Mouse (Mus musculus): ENCODE data around the gene Rfx5. TPM values are rescaled to one million over a fixed set of nuclear protein-coding genes. Genes with fewer than 3 reads are reported as not detected.
A peak's percentile ranks its signal among the peaks of the same experiment; 100 is the strongest.
"Not testable (repeated sequence)": the region's sequence is repeated elsewhere in the genome, so short reads cannot be mapped to it uniquely, and the experiment has no call there.

Rfx5 gene
- polyA plus RNA-seq, 1 experiment, result 30.1 TPM

DNA sequence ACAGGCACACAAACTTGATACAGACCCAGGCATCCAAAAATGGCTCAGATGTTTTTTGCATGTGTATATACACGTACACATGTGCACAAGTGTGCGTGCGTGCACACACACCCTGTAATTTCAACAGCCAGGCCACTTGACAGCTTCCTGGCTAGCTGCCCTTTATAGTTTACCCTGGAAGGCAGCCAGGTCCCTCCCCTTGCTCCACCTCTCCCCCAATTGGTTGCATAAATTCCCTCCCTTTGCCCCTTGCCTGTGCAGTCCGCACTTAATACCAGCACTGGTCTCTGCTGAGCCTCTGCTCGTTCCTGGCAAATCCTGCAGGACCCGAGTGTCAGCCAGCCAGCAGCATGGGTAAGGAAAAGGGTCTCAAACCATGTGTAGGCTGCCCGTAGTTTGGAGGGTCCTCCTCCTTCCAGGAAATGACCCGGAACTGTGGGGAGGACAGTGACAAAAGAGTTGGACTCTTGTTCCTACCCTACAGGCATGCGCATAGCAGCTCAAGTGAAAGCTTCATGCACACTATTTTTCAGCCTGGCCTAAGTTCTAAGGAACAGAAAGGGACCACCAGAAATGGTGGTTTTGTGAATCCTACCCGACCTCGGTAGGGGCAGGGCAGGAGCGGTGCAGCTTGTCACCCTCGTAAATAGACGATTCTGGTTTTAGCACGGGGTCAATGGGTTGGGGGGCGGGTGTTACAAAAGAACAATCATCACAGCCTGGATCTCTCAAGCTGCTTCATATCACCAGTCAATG, 20.9 kb upstream of the Rfx5 start, which contains the start of gene Selenbp1:
Selenbp1 (plus strand) TSS at position 248 of the 756 bp plus-strand sequence.
- no peaks in the 10 kb centered on the region for H3K4me1 ChIP-seq (ENCODE audit: control insufficient read depth, insufficient read depth, low read length)
- peak within 1 kb of the TSS; percentile 40 for H3K4me3 ChIP-seq (replicated peaks; ENCODE audit: insufficient read depth, low read depth, low read length)
- peak; percentile 42 for DNase-seq
- no peak within 1 kb of the TSS for H3K27ac ChIP-seq (ENCODE audit: insufficient read depth, low read length)
- TF ChIP-seq POLR2A (IDR thresholded peaks at IDR 0.05; ENCODE audit: borderline replicate concordance, insufficient read depth, low read length) (0 out of 2 replicates have a peak, but pooled peaks have one; percentile 25), CTCF (IDR thresholded peaks at IDR 0.05; ENCODE audit: borderline replicate concordance, insufficient read depth, low read depth, low read length) (no peak)
- no peaks in the 10 kb centered on the region for H3K27me3 ChIP-seq (ENCODE audit: control insufficient read depth, insufficient read depth, low read length)
- 17% methylated on average over 16 of the region's 16 CpGs for WGBS

DNA sequence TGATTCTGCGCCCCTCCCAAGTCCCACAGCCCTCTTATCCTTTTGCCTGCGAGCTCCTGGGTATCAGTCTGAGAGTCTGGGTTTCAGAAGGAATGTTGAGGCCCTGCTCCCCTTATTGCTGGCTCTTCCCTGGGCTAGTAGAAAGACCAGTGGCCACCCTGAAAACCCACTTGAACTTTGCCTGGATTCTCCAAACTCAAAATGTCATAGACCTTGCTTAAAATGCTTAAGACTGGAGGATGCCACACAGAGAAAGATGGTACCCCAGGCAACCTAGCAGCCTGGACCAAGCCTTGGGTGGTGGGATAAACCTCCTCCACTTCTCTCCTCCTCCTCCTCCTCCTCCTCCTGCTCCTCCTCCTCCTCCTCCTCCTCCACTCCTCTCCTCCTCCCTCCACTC, 20.3 kb upstream of the Rfx5 start:
- not testable (repeated sequence) for H3K4me1 ChIP-seq (ENCODE audit: control insufficient read depth, insufficient read depth, low read length); H3K4me3 ChIP-seq (replicated peaks; ENCODE audit: insufficient read depth, low read depth, low read length); DNase-seq; H3K27ac ChIP-seq (ENCODE audit: insufficient read depth, low read length); H3K27me3 ChIP-seq (ENCODE audit: control insufficient read depth, insufficient read depth, low read length)
- no CpG with 5 or more reads among the region's 2 CpGs for WGBS

DNA sequence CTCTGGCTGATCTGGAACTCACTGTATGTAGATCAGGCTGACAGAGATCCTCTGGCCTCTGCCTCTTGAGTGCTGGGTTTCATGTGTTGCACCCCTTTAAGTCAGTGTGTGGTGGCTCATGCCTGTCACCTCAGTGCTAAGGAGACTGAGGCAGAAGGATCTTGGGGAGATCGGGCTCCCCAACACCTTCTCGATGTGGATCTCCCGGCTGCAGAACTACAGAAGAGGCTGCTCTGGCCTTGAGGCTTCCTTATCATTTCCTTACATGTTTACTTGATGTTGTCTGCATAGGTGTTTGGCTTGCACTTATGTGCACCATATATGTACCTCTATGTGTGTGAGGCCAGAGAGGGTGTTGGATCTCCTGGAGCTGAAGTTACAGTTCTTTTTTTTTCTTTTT, 19.3 kb upstream of the Rfx5 start:
- DNase-seq; H3K4me1 ChIP-seq (ENCODE audit: control insufficient read depth, insufficient read depth, low read length); H3K4me3 ChIP-seq (replicated peaks; ENCODE audit: insufficient read depth, low read depth, low read length); H3K27ac ChIP-seq (ENCODE audit: insufficient read depth, low read length); H3K27me3 ChIP-seq (ENCODE audit: control insufficient read depth, insufficient read depth, low read length): not testable (repeated sequence)
- 96% methylated on average over 3 of the region's 3 CpGs for WGBS

DNA sequence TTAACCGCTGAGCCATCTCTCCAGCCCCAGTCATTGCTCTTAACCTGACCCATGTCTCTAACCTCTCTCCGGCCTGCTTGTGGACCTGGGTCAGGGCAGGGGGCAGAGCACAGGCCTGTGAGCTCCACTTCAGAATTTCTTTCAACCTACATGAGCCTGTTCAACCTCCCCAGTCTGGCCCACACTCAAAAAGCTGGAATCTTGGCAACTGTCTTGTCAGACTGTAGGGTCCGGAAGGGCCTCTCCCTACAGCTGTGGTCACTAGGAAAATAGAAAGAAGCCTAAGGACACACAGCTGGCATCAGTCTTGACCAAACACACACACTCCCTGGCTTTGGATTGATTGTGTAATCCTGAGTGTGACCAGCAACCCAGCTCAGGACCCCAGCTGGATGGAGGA, 18.5 kb upstream of the Rfx5 start:
- not testable (repeated sequence) for DNase-seq; H3K4me1 ChIP-seq (ENCODE audit: control insufficient read depth, insufficient read depth, low read length); H3K4me3 ChIP-seq (replicated peaks; ENCODE audit: insufficient read depth, low read depth, low read length); H3K27me3 ChIP-seq (ENCODE audit: control insufficient read depth, insufficient read depth, low read length); H3K27ac ChIP-seq (ENCODE audit: insufficient read depth, low read length)
- 84% methylated on average over 3 of the region's 3 CpGs for WGBS

DNA sequence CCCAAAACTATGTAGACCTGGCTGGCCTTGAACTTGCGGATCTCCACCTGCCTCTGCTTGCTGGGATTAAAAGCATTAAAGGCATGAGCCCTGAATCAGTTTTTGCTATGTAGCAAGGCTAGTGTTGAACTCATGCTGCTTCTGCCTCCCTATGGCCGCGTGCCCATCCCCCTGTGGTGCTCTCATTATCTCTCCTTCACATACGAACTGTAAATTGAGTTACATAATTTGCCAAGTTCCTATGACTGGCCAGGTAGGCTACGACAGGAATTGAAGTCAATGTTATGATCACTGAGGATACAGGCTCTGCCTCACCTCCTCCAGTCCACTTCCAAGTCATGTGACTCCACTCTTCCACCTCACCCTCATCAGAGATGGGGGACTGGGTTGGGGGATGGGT, 17.7 kb upstream of the Rfx5 start:
- H3K4me3 ChIP-seq (replicated peaks; ENCODE audit: insufficient read depth, low read depth, low read length), result not testable (repeated sequence)
- 53% methylated on average over 5 of the region's 5 CpGs for WGBS

DNA sequence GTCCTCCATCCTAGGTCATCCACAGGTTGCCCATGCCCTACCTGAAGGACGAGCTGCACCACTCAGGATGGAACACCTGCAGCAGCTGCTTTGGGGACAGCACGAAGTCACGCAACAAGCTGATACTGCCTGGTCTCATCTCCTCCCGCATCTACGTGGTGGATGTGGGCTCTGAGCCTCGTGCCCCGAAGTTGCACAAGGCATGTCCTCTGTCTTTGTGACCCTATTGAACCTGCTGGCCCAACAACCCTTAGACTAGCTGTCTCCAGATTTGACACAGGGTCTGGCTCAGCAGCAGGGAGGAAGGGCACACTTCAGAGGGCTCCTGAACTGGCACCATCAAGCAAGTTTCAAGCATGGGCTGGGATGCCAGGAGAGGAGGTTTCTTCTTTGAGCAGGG, 16.7 kb upstream of the Rfx5 start:
- not testable (repeated sequence) for H3K4me1 ChIP-seq (ENCODE audit: control insufficient read depth, insufficient read depth, low read length); H3K27me3 ChIP-seq (ENCODE audit: control insufficient read depth, insufficient read depth, low read length); H3K4me3 ChIP-seq (replicated peaks; ENCODE audit: insufficient read depth, low read depth, low read length); DNase-seq; H3K27ac ChIP-seq (ENCODE audit: insufficient read depth, low read length)
- 92% methylated on average over 7 of the region's 7 CpGs for WGBS

More for the DNA sequence above, 17.7 kb upstream of the Rfx5 start:
- H3K27me3 ChIP-seq (ENCODE audit: control insufficient read depth, insufficient read depth, low read length); DNase-seq; H3K4me1 ChIP-seq (ENCODE audit: control insufficient read depth, insufficient read depth, low read length); H3K27ac ChIP-seq (ENCODE audit: insufficient read depth, low read length): not testable (repeated sequence)

DNA sequence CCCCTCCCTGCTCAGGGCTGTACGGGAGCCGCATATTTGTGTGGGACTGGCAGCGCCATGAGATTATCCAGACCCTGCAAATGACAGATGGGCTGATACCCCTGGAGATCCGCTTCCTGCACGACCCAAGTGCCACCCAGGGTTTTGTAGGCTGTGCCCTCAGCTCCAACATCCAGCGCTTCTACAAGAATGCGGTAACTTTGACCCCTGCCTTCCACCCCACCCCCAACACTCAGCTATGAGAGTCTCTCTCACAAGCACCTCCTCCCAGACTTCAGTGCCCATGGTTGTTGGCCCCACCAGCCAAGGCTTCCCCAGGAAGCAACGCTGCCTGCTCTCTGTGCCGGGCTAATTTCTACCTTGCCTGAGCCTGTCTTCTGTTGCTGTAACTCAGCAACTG, 13.8 kb upstream of the Rfx5 start:
- H3K27me3 ChIP-seq (ENCODE audit: control insufficient read depth, insufficient read depth, low read length); DNase-seq; H3K27ac ChIP-seq (ENCODE audit: insufficient read depth, low read length); H3K4me1 ChIP-seq (ENCODE audit: control insufficient read depth, insufficient read depth, low read length); H3K4me3 ChIP-seq (replicated peaks; ENCODE audit: insufficient read depth, low read depth, low read length): not testable (repeated sequence)
- 22% methylated on average over 9 of the region's 9 CpGs for whole genome bisulfite sequencing

DNA sequence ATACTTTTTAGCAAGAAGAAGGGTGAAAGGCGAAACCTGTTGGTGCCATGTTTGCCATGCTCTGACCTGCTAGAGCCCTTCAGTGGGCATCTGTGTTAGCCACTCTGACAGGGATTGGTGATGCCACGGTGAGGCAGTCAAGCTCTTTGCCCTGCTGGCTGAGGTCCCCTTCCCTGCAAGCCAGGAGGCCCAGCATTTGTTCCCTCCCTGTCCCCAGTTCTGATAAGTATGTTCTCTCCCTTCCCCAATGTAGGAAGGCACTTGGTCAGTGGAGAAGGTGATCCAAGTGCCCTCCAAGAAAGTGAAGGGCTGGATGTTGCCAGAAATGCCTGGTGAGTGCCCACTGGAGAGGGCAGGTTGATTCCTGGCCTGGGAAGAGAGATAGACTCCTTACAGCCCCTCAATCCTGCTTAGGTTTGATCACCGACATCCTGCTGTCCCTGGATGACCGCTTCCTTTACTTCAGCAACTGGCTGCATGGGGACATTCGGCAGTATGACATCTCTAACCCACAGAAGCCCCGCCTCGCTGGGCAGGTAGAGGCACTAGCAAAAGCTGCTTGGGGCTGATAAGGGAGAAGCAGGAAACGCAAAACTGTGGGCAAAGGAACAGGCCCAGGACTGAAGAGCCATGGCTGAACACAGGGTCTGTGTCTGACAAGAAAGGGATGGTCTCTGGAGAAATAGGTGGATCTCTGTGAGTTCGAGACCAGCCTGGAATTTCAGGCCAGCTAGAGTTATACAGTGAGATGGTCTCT, 11.5 kb upstream of the Rfx5 start:
- not testable (repeated sequence) for H3K27ac ChIP-seq (ENCODE audit: insufficient read depth, low read length); H3K4me3 ChIP-seq (replicated peaks; ENCODE audit: insufficient read depth, low read depth, low read length); DNase-seq; H3K27me3 ChIP-seq (ENCODE audit: control insufficient read depth, insufficient read depth, low read length); H3K4me1 ChIP-seq (ENCODE audit: control insufficient read depth, insufficient read depth, low read length)
- 86% methylated on average over 9 of the region's 9 CpGs for WGBS

DNA sequence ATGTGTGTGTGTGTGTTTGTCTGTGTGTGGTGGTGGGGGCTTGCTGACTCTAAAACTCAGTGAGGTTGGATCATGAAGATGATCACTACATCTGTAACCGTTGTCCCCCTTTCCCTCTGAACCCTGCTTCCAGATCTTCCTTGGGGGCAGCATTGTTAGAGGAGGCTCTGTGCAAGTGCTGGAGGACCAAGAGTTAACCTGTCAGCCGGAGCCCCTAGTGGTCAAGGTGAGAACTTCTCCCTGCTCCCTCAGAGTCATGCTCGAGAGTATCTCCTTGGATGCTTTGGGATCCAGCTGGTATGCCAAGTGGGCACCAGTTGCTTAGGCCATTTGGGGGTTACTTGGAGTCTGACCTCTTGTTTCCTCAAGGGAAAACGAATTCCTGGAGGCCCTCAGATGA, 10.2 kb upstream of the Rfx5 start:
- H3K27me3 ChIP-seq (ENCODE audit: control insufficient read depth, insufficient read depth, low read length); H3K27ac ChIP-seq (ENCODE audit: insufficient read depth, low read length); H3K4me3 ChIP-seq (replicated peaks; ENCODE audit: insufficient read depth, low read depth, low read length); H3K4me1 ChIP-seq (ENCODE audit: control insufficient read depth, insufficient read depth, low read length); DNase-seq: not testable (repeated sequence)
- WGBS, result 24% methylated on average over 4 of the region's 4 CpGs

Data from cerebellum, adult 2 months (tissue).